Mouse (Mus musculus) spleen, adult 12 weeks (tissue): Measurements from ENCODE around the gene Kptn.

Experiments used
- DNase-seq: peaks from one replicate; pipeline ENCODE4 v3.0.0; 2022; ENCODE audit warnings: low spot score

The Kptn gene

DNA sequence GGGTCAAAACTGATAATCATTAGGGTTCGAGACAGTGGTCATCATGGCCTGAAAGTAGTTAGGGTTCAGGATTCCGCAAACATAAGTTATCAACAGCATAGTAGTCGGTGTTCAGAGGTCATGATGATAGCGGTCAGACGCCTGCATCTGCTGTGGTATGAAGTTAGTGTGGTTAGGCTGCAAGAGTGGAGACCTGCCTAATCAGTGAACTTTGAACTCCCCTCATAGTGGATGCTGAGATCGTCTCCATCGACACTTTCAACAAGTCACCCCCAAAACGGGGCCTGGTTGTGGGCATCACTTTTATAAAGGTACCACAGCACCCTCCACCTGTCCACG is 536 bp downstream of the Kptn start:
- DNase-seq: no peak

DNA sequence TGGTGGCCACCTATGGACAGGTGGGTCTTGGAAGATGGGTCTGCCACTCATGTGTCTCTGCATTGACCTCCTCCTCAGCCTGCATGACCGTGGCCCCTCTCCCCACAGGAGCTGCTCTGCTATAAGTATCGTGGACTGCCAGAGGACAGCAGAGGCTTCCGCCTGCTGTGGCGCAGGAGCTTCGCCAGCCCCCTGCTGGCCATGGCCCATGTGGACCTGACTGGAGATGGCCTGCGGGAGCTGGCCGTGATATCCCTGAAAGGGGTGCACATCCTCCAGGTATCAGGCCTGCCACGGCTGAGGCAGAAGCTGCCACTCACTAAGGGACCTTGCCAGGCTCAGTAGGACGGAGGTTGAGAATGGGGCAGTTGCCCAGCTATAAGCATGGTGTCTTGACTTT is 6.1 kb downstream of the Kptn start:
- DNase-seq: no peak

DNA sequence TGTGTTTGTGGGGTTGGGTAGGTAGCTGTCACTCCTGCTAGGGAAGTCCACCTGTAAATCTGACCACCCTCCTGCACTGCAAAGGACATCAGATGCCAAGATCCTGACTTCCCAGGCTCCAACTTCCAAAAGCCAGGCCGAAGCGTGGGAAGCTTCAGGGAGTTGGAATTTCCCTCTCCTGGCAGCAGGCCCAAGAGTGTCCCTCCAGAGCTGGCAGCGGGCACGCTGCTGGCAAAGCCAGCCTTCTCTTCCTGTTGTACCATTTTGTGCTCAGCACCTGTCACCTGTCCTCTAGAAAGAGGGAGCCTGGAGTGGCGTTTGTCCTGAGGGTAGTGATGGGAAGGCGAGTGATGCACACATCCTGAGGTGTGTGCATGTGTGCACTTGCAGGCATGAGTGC is 8.6 kb downstream of the Kptn start:
- DNase-seq: no peak

DNA sequence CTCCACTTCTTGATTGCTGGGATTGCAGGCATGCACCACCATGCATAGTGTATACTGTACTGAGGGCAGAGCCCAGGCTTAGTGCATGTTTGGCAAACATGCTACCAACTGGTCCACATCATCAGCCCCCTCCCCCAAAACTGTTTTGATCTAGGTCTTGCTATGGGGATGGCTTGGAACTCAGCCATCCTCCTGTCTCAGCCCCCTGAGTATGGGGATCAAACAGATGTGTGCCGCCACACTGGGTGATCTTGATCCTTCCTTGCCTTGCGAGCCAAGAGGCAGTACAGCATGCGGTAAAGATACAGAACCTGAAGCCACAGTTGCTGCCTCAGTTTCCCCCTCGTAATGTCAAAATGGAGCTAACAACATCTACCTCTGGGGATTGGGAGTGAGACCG is 9.2 kb downstream of the Kptn start:
- no peak for DNase-seq

DNA sequence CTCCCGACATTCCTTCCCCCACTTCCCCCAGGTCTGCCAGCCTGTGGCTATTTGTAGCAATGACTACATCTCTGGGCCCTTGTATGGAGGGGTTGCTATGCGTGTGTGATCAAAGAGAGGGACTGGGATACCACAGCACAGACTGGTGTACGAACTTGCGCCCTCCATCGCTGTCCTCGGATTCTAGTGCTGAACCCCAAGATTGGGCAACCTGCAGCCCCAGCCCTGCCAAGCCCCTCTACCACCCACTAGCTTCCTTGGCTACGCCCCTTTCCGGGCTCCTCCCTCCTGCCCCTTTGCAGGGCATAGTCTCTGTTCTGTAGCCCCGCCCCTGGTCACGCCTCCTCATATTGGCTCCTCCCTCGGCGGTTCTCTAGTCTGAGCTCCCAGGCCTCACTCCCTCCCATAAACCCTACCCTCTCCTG is 9.7 kb downstream of the Kptn start, which contains the start of gene Slc8a2:
Gene Slc8a2 (plus strand): TSS at position 406 of the 425 bp plus-strand sequence.
- no peak for DNase-seq

DNA sequence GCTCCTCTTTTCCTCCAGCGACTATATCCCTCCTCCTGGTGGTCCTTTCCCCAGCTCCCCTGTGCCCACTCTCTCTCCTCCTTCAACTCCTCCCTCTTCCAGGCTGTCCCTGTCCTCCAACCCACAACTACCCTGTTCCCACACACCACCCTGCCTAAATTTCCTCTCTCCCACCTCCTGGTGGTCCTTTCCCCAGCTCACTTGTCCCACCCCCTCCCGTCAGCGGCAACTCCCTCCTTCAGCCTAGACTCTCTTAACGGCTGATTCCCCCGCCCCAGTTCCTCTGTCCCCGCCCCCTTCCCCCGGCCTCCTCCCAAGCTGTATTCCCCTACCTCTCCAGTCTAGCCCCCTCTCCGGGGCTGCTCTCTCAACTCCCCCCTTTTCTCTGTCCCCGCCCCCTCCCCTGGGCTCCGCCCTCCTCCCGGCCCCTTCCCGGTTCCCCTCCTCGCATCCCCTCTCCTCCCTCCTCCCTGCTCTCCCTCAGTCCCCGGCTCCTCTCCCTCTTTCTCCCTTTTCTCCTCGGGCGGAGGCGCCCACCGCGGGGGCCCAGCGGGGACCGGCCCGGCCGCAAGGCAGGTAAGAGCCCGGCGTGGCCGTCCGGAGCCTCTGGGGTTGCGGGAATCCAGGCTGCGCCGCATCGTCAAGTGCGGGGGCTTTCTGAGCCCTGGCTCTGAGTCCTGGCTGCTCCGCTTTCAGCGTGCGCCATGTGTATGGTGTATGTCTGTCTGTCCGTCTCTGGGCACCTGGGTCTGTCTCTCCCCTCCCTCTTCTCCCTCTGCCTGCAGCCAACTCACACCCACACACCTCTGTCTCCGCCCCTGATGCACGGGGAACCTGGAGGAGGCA is 10.4 kb downstream of the Kptn start:
- no peak for DNase-seq

DNA sequence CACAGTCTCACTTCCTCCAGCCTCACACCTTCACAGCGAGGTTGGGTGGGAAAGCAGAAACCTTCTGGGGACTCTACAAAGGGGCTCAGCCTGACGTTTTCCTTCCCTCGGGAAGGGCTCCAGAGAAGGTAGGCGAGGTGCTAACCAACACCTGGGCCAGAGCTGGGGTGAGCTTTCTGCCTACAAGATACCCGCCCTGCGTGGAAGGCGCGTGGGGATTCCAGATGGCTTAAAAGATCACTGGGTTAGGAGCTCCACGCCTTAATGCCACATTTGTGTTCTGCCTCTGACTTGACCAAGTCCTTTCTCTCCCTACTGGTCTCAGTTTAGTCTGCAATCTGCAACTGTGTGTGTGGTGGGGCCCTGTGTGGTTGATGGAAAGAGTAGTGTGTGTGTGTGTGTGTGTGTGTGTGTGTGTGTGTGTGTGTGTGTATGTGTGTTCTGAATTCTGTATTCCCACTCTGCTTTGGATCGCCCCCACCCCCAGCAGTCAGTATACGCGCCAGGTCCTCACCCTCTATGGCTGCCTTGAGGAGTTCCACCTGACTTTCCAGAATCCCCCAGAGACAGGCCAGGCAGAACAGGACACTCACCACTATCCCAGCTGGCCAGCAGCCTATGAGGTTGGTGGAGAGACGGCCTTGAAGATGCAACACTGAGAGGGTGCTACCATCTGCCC is 11.4 kb downstream of the Kptn start:
- no peak for DNase-seq

DNA sequence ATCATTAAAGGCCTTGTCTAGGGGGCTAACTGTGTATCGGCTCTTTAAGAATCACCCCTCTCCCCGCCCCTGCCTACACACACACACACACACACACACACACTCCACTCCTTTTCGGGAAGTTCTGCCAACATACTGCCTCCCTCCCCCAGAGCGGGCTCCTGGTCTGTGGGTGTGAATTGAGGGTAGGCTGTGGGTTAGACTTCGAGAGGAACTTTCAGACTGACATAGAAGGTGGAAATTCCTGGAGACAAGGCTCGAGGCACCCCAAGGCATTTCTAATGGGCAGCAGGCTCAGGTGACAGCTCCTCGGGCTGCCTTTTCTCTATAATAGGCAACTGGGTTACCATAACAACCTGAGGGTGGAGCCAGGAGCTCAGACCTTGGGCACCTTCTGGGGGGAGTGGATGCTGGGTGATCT is 12.5 kb downstream of the Kptn start:
- no peak for DNase-seq

DNA sequence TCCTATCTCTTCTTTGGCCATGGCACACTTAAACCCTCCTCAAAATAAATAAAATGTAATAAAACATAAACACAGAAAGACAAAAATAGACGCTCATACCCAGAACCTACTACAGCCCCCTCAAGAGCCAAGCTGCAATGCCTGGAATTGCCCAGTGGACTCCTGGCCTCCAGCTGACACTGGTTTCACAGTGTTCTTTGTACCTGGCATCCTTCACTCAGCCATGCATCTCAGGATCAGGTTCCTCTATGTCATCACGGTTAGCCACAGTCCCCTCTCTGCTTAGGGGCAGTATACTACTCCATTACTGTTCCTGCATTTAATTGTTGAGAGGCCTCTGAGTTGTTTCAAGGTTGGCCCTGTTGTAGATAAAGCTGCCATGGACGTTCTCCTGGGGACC is 13.2 kb downstream of the Kptn start:
- no peak for DNase-seq

DNA sequence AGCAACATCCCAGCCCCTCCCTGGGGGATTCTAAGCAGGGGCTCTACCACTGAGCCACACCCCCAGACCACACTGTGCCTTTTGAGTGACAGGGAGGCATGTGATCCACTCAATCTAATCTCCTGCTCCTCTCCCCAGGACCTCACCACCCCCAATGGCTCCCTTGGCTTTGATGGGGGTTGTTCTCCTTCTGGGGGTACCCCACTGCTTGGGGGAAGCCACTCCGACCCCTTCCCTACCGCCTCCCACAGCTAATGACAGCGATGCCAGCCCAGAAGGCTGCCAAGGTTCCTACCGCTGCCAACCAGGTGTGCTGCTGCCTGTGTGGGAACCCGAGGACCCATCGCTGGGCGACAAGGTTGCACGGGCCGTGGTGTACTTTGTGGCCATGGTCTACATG is 14.0 kb downstream of the Kptn start:
- DNase-seq: no peak

DNA sequence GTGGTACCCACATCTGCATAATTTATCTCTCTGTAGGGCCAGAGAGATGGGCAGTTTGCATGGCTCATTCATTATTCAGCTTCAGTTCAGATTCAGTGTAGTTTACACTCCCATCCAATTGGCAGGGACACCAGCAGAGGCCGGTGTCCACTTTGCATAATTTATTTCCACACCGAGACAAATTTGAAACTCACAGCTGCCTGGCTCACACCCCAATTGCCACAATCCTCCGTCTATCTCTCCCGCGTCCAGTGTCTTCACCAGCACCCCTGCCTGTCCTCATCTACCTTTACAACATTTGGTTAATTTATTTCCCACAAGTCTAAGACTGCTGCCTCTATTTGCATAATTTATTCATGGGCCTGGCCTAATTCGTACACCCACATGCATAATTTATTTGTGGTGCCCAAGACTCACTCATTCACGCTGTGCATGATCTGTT is 15.3 kb downstream of the Kptn start:
- DNase-seq: no peak

DNA sequence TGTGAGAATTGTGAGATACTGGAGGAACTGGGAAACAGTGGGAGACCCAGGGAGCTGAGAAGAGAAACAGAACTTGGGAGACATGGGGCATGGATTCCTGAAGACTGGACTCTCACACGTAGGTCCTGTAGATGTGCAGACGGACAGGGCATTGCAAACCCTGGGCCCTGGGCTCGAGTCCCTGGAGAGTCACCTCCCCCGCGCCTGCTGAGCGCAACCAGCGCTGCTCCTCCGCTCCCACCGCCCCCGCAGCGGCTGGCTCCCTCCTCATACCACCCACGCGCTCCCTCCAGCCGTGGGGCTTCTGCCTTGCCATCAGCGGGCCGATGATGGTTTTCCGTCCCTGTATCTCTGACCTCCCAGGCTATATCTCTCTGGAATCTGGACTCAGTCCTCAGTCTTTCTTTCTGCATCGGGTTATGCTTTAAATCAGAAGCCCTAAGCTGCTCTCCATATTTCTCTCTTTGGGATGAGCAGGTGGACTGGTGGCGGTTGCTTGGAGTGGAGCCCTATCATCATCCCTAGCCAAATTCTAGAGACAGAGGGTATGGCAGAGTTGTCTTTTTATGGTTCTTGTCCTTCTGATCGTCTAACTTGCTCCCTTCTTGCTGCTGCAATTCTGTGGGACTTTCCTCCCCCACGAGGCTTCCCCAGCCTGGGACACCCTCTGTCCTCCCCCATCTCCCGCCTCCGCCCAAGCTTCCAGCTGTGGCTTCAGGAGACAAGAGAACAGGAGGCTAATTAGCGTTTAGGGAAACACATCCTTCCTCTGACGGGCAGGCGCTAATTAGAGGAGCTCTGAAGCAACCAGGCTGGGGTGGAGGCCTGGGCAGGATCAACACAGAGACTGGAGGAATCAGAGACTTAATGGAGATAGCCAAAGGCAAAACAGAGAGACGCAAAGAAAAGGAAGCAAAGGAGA is 27.1 kb downstream of the Kptn start:
- no peak for DNase-seq

DNA sequence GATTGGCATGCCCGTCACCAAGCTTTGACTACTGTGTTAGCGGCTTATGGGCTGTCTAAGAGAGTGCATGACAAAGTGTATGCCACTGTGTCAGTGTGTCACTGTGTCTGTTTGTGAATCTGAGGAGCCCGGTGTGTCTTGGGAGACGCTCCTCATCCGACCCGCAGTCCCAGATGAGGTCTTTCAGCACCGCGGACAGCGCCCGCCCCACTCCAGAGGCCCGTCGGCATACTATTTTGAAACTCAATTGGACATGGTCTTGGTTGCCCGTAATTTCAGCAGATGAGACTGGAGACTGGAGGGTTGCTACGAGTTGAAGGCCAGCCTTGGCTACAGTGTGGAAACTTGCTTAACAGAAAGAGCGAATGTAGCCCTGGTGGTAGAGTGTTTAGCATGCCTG is 27.9 kb downstream of the Kptn start:
- no peak for DNase-seq

DNA sequence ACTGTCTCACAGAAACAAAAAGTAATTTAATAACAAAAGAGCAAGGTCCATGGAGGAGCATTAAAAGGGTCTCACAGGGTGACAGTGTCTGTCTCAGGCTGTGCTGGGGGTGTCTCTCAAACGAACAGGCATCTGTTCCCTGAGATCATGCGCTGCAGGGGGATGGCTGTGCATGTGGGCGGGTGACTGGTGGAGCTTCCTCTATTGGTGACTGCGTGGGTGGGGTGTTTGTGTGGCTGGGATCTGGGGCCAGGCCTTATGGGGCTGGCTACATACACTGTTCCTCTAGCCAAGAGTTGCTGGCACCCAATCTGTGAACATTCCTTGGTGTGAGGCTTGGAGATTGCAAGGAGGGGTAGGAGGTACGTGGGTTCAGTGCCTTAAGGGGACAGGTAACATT is 29.5 kb downstream of the Kptn start:
- no peak for DNase-seq

DNA sequence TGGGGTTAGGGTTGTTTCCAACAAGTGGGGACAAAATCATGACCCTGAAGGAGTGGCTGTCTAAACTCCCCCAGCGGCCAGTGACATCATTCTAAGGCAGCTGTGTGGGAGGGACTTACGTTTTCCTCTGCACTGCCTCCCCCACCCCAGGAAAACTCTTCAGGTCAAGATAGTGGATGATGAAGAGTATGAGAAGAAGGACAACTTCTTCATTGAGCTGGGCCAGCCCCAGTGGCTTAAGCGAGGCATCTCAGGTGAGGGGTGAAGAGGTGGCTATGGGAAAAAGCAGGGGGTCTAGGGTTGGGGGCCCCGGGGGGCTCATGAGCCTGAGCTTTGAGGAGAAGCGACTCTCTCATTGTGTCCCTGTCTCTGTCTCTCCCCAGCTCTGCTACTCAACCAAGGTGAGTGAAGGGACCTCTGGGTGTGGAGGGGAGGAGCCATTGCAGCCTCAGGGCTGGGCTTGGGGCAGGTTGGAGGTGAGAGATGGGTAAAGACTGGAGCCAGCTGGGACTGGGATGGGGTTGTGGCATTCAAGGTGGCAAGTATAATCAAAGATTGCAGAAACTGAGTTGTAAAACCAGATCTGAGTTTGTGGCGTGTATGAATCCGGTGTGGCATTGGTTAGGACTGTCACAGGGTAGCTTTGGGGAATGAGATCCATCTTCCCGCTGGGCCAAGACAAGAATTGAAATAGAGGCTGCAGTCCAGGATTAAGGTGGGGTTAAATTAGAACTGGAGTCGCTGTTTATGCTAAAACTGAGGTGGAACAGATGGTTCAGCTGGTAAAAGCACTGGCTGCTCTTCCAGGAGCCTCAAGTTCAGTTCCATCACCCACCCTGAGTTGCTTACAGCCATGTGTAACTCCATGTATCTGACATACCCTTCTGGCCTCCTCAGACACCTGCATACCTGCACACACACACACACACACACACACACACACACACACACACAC is 30.8 kb downstream of the Kptn start:
- DNase-seq: no peak

DNA sequence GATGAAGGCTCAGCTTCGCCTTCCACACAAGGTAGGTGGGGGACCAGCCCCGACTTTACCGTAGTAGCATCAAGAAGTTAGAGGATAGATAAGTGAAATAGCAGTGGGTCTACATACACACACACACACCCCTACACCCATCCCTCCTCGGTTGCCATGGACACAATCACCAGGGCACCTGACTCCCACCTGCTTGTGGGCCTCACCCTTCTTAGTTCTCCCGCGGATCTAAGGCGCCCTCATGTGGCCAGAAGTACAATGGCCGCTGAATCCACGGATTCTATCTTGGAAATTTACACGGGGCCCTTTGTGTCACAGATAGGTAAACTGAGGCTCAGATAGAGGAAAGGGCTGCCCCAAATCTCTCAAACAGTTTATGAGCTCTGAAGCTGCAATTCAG is 33.8 kb downstream of the Kptn start:
- no peak for DNase-seq

DNA sequence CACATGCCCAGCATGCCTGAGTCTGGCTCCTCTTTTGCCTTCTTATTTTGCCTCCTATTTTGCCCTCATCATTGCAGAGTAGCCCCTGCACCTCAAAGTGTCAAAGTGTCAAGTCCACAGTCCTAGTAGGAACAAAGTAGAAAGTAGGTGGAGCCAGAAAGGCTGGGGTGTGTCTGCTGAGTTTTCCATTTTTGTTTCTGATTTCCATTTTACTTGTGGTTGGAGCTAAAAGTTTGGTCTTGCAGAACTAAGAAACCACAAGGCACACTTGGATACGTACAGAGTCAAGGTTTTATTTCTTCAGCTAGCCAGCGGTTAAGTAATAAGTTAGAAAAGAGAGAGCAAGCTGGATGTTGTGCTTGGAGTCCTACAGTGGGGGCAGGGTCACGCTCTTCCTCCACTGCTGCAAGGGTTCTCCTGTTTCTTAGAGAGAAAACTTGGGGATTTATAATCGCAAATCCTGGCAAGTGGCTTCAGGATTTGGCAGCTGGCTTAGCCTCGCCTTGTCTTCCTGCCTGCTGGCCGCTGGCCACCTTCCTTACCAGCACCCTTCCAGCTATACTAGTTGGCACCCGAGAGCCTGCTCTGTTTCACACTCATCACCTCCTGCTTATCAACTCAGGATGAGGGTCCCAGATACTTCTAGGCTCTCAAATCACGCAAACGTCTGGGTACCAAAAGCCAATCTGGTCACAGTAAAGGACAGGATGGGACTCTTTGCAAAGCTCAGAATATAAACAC is 35.6 kb downstream of the Kptn start:
- DNase-seq: no peak

DNA sequence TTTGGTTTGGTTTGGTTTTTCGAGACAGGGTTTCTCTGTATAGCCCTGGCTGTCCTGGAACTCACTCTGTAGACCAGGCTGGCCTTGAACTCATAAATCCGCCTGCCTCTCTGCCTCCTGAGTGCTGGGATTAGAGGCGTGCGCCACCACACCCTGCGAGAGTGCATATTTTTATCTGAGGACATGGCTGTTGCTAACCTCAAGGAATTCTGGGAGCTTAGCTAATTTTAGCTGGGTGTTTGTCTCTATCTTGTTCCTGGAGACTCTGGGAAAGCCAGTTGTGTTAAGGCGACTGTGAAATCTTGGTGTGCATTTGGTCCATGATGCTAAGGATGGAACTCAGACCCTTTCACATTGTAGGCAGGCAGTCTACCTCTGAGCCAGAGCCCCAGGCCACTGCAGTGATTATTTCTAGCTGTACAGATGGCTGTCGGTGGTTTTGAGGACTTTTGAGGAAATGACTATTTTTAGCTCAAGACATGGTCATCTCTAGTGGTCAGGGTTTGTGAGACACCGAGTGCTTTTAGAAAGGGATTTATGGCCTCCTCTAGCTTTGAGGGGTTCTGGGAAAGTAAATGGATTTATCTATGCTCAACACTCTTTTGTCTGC is 36.5 kb downstream of the Kptn start:
- DNase-seq: no peak

DNA sequence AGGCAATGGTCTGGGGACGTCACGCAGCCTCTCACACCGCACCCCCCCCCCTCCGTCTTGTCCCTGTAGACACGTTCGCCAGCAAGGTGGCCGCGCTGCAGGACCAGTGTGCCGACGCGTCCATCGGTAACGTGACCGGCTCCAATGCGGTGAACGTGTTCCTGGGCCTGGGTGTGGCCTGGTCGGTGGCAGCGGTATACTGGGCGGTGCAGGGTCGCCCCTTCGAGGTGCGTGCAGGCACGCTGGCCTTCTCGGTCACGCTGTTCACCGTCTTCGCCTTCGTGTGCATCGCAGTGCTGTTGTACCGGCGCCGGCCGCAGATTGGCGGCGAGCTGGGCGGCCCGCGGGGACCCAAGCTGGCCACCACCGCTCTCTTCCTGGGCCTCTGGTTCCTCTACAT is 39.0 kb downstream of the Kptn start:
- no peak for DNase-seq

DNA sequence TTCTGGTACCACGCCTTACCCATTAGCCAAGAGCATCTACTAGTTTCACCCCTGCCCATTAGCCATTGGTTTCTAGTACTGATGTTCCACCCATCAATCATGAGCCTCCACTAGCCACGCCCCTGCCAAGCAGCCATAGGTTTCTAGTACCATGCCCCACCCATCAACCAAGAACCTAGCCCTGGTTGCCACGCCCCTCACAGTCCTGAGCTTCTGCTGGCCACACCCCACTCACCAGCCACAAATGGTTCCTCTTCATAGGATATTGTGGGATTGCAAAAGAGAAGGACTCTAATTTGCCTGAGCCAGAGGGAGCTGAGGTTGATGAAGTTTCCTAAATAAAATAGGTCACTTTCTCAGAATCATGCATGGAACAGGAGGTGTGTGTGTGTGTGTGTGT is 41.0 kb downstream of the Kptn start:
- DNase-seq: no peak
